Mouse (Mus musculus): ENCODE data around the gene H6pd. TPM values are rescaled to one million over a fixed set of nuclear protein-coding genes. Genes with fewer than 3 reads are reported as not detected.
A peak's percentile ranks its signal among the peaks of the same experiment; 100 is the strongest.

The H6pd gene
- polyA plus RNA-seq, 1 experiment from 2014 or later = 18.5 TPM

DNA sequence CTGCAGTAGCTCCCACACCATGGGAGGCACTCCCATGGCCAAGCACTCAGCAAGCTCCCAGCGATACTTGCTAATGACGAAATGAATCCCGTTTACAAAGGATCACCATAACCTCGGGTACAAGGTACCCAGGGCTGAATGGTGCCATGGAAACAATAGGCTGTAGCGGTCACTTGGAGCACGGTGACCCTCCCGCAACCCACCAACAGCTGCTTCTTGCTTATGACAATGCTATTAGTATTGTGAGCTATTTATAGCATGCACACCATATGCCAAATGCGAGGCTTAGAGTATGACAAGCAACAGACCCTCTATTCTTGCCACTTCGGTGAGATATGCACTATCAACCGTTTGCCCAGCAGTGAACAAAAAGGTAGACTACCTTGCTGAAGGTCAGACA, 3.6 kb downstream of the H6pd start:
- Histone ChIP-seq H3K9ac (no peak overlapping the region), H3K27me3 (no peaks in the 10 kb centered on the region), H3K36me3 (no peaks in the 10 kb centered on the region), H3K4me2 (no peak overlapping the region), H3K27ac (no peak overlapping the region), H3K4me3 (replicated peaks) (no peak overlapping the region), H3K9me3 (replicated peaks) (no peaks in the 10 kb centered on the region), H3K4me1 (peaks cover 70% of the 10 kb centered on the region)
- WGBS = 90% methylated on average over 10 of the region's 10 CpGs
- ATAC-seq (replicated peaks; ENCODE audit: low FRiP score) = no peak

DNA sequence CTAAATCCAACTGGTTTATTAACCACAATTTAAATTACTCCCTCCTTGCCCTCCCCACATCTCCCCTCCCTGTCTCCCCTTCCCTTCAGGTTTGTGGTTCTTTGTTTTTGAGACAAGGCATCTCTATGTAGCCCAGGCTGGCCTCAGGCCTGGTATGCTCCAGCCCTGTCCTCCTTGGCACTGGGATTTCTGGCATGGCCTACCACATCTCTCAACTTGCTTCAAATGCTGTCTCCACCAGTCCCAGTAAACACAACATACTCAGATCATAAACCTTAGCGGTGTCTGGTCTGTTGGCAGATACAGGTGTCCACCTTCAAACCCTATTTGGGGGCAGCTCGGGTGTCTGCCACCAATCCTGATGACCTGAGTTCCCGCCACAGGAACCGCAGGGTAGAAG, 5.2 kb downstream of the H6pd start:
- Histone ChIP-seq H3K4me2 (no peak overlapping the region), H3K9me3 (replicated peaks) (no peaks in the 10 kb centered on the region), H3K9ac (no peak overlapping the region), H3K27ac (peak overlapping the region; percentile 72), H3K4me1 (peaks cover 80% of the 10 kb centered on the region), H3K27me3 (no peaks in the 10 kb centered on the region), H3K36me3 (no peaks in the 10 kb centered on the region), H3K4me3 (replicated peaks) (no peak overlapping the region)
- 39% methylated on average over 4 of the region's 4 CpGs for WGBS
- ATAC-seq (replicated peaks; ENCODE audit: low FRiP score) = no peak

DNA sequence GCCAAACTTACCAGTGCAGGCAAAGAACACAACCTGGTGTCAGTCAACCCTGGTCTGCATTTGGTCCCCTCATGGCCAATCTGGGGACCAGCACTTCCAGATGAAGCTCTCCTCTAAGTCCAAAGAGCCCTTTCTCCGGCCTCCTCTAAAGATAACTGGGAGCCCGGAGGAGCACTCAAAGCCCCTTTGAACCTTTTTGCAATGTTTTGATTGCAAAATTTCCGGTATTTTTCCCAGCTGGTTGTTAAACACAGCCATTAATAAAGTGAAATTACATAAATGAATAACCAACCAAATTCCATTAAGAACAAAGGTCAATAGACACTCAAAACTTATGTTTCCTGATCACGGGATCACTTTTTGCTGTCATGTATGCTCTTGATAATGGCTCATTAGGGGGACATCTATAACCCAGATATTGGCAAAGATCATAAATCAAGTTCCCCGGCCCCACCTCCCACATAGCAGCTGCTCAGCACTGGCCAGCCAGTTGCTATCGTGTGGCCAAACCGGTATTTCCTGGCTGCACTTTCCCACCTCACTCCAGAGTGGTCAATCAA, 5.7 kb downstream of the H6pd start:
- H3K9ac ChIP-seq = no peak overlapping the region
- H3K4me2 ChIP-seq = peak overlapping the region; percentile 5; the same call in 1 of the 2 replicates
- H3K4me3 ChIP-seq (replicated peaks) = no peak overlapping the region
- peaks cover 82% of the 10 kb centered on the region for H3K4me1 ChIP-seq
- H3K27ac ChIP-seq = peak overlapping the region; percentile 72
- H3K36me3 ChIP-seq = no peaks in the 10 kb centered on the region
- ATAC-seq (replicated peaks; ENCODE audit: low FRiP score) = peak; percentile 30; the same call in 1 of the 2 replicates
- H3K9me3 ChIP-seq (replicated peaks) = no peaks in the 10 kb centered on the region
- WGBS = 21% methylated on average over 7 of the region's 7 CpGs
- no peaks in the 10 kb centered on the region for H3K27me3 ChIP-seq

DNA sequence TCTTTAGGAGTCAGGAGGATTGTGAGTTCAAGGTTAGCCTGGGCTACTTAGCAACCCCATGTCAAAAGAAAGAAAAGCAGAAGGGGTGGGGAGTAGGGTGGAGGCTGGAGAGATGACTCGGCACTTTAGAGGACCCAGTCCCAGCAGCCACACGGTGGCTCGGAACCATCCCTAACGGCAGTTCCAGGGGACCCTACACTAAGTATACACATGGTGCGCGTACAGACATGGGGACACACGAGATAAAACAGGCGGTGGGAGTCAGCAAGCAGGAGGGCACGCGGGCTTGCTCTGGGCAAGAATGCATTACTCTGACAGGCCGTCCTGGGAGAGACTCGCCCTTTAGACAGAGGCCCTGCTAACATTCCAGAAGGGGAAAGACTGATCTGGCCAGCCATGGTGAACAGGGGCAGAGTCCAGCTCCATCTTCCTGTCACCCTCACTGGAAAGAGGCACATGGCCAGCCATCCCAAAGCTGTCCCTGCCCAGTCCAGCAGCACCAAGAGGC, 6.7 kb downstream of the H6pd start:
- no peaks in the 10 kb centered on the region for H3K27me3 ChIP-seq
- WGBS = 51% methylated on average over 12 of the region's 12 CpGs
- peak overlapping the region; percentile 31 for H3K4me2 ChIP-seq
- H3K4me1 ChIP-seq = peaks cover 83% of the 10 kb centered on the region
- peak; percentile 15; the same call in 1 of the 2 replicates for ATAC-seq (replicated peaks; ENCODE audit: low FRiP score)
- no peaks in the 10 kb centered on the region for H3K9me3 ChIP-seq (replicated peaks)
- no peak overlapping the region for H3K9ac ChIP-seq
- H3K4me3 ChIP-seq (replicated peaks) = no peak overlapping the region
- no peaks in the 10 kb centered on the region for H3K36me3 ChIP-seq
- H3K27ac ChIP-seq = peak overlapping the region; percentile 72

DNA sequence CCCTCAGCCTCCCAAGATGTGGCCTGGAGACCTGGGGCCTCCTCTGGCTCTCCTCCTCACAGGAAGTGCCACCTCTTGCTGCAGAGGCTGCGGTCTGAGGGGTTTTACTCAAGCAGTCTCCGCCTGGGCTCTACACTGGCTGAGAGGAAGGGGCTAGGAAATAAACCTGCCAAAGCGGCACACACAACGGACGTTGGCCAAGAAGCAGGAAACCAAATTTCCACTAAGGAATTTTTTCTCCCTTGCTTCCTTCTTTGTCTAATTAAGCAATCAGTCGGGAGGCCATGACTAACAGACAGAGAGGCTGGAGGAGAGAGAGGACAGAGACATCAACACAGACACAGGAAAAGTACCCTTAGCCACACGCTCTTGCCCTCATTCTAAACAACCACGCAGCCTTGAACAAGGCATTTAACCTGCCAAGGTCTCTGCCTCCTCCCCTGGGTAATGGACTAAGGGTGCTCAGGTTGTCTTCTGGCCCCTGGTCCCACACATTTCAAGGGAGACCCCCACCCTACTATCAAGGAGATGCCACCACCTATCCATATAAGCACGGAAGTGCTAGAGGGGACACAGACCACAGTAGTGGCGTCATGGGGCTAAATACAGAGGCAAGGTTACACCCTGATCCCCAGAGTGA, 7.5 kb downstream of the H6pd start:
- H3K9ac ChIP-seq = no peak overlapping the region
- no peaks in the 10 kb centered on the region for H3K36me3 ChIP-seq
- peak overlapping the region; percentile 72 for H3K27ac ChIP-seq
- no peaks in the 10 kb centered on the region for H3K27me3 ChIP-seq
- no peaks in the 10 kb centered on the region for H3K9me3 ChIP-seq (replicated peaks)
- WGBS = 46% methylated on average over 10 of the region's 10 CpGs
- ATAC-seq (replicated peaks; ENCODE audit: low FRiP score) = no peak
- H3K4me3 ChIP-seq (replicated peaks) = no peak overlapping the region
- H3K4me1 ChIP-seq = peaks cover 84% of the 10 kb centered on the region
- H3K4me2 ChIP-seq = peak overlapping the region; percentile 25; the same call in 1 of the 2 replicates

DNA sequence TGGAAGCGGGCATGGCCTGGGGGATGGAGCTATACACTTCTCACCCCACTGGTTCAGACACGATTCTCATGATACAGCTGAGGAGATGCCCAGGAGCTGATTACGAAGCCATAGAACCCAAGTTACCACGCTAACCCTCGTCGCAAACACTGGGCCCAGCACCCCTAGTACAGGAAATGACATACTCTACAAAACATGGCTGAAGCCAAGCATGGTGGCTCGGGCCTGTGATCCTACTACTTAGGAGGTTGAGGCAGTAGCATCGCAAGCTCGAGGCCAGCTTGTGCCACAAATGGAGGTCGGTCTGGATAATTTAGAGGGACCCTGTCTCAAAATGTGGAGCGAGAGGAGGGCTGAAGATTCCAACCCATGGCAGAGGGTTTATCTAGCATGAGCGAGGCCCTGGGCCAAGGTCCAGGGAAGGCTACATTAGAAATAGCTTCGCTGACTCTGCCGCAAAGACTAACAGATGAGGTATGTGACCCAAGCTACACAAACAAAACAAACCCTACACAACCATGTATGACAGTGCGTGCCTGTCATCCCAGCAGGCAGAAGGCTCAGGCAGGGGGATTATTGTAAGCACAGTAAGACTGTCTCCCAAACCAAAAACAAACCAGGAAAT, 8.8 kb downstream of the H6pd start:
- H3K9me3 ChIP-seq (replicated peaks) = no peaks in the 10 kb centered on the region
- H3K27me3 ChIP-seq = no peaks in the 10 kb centered on the region
- ATAC-seq (replicated peaks; ENCODE audit: low FRiP score) = no peak
- peaks cover 7% of the 10 kb centered on the region; the same call in 1 of the 2 replicates for H3K36me3 ChIP-seq
- H3K4me3 ChIP-seq (replicated peaks) = no peak overlapping the region
- H3K9ac ChIP-seq = no peak overlapping the region
- H3K27ac ChIP-seq = peak overlapping the region; percentile 72
- peaks cover 87% of the 10 kb centered on the region for H3K4me1 ChIP-seq
- H3K4me2 ChIP-seq = no peak overlapping the region
- 77% methylated on average over 15 of the region's 15 CpGs for WGBS

DNA sequence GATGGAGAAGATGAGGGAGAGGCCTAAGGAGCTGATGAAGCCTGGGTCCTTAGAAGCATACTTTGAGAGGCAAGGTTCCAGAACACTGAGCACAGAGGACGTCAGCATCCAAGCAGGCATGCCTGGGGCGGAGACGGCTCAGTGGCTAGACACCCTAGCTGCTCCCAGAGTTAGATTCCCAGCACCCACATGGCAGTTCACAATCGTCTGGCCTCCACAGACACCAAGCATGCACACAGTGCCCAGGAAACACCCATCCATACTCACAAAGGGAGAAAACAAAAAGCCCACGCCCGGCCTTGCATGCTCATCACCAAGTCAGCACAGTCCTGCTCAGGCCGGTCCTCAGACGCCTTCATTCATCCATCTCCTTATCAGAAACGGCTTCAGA, 9.3 kb downstream of the H6pd start:
- peaks cover 7% of the 10 kb centered on the region; the same call in 1 of the 2 replicates for H3K36me3 ChIP-seq
- no peaks in the 10 kb centered on the region for H3K9me3 ChIP-seq (replicated peaks)
- peak overlapping the region; percentile 72 for H3K27ac ChIP-seq
- H3K9ac ChIP-seq = no peak overlapping the region
- no peaks in the 10 kb centered on the region for H3K27me3 ChIP-seq
- H3K4me3 ChIP-seq (replicated peaks) = no peak overlapping the region
- peaks cover 87% of the 10 kb centered on the region for H3K4me1 ChIP-seq
- WGBS = 72% methylated on average over 9 of the region's 9 CpGs
- no peak overlapping the region for H3K4me2 ChIP-seq
- no peak for ATAC-seq (replicated peaks; ENCODE audit: low FRiP score)

DNA sequence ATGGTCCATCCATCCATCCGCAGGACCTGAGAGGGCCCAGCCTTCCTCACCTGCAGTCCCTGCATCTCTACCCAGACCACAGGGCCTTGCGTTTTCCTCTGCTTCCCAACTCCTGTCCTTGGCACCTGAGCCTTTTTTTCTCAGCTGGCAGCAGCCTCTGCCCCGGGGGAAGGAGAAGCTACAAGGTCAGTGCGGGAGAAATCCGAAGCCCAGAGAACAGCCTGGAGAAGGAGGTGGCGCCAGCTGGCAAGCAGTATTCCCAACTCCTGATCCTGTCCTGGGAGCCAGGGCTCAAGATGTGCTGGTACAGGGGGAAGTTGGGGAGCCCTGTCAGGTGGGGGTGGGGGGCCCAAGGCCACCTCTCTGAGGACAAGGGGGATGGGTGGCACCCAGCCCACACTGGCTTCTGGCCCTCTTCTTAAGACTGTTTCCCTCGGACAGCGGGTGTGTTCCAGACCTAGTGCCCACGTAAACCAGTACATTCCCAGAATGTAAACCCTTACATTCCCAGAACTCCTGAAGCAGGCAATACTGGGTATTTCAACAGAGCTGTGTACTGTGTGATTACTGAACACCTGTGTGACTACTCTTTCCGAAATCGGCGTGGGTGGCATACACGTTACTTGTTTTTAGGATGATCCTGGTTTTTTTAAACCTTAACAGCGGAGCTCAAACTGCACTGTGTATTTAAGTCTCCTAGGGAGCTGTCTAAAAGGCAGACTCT, 9.9 kb downstream of the H6pd start:
- no peaks in the 10 kb centered on the region for H3K9me3 ChIP-seq (replicated peaks)
- peak overlapping the region; percentile 72 for H3K27ac ChIP-seq
- WGBS = 77% methylated on average over 14 of the region's 14 CpGs
- H3K36me3 ChIP-seq = peaks cover 7% of the 10 kb centered on the region; the same call in 1 of the 2 replicates
- no peak overlapping the region for H3K4me2 ChIP-seq
- H3K27me3 ChIP-seq = no peaks in the 10 kb centered on the region
- ATAC-seq (replicated peaks; ENCODE audit: low FRiP score) = no peak
- H3K9ac ChIP-seq = no peak overlapping the region
- no peak overlapping the region for H3K4me3 ChIP-seq (replicated peaks)
- peaks cover 83% of the 10 kb centered on the region for H3K4me1 ChIP-seq

DNA sequence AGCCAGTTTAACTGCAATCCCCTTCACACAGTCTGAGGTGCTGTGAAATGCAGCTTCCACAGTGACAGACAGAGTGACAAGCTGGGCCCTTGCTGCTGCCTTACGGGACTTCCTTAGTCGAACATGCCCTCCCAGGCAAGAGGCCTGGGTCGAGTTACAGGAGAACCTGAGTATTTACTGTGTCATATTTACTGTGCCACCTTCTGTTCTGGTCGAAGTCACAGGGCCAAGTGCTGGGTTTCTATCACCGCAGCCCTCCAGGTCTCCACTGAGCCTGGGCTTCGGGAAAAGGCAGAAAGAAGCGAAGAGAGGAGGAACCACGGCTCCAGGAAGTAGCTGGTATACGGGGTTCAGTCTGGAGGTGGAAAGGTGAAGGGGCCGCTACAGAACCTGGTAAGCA, 10.8 kb downstream of the H6pd start:
- 51% methylated on average over 10 of the region's 10 CpGs for WGBS
- no peak overlapping the region for H3K9ac ChIP-seq
- no peak overlapping the region for H3K4me2 ChIP-seq
- H3K27ac ChIP-seq = no peak overlapping the region; the same call in 1 of the 2 replicates
- no peak overlapping the region for H3K4me3 ChIP-seq (replicated peaks)
- no peak for ATAC-seq (replicated peaks; ENCODE audit: low FRiP score)
- no peaks in the 10 kb centered on the region for H3K27me3 ChIP-seq
- H3K4me1 ChIP-seq = peaks cover 73% of the 10 kb centered on the region
- H3K36me3 ChIP-seq = peaks cover 11% of the 10 kb centered on the region; the same call in 1 of the 2 replicates
- no peaks in the 10 kb centered on the region for H3K9me3 ChIP-seq (replicated peaks)

DNA sequence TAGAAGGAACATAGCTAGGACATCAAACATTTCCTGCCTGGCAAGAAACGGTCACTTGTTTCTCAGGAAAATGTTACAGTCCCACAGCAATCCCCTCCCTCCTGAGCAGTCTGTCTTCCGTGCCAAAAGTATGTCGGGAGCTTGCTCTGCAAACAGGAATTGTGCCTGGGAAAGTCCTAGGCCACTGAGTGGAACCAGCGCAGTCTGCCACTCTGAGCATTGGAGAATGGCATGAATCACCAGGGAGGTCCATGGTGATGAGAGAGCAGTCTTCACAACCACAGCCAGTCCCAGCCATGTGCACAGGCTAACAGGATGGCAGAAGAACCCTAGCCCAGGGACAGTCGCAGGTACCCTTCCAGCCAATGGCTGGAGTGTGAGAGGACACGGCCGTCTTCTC, 12.4 kb downstream of the H6pd start:
- no peak overlapping the region for H3K9ac ChIP-seq
- H3K4me3 ChIP-seq (replicated peaks) = no peak overlapping the region
- no peaks in the 10 kb centered on the region for H3K27me3 ChIP-seq
- peaks cover 69% of the 10 kb centered on the region for H3K4me1 ChIP-seq
- H3K27ac ChIP-seq = no peak overlapping the region
- 66% methylated on average over 7 of the region's 7 CpGs for WGBS
- no peak for ATAC-seq (replicated peaks; ENCODE audit: low FRiP score)
- H3K4me2 ChIP-seq = no peak overlapping the region
- peaks cover 11% of the 10 kb centered on the region; the same call in 1 of the 2 replicates for H3K36me3 ChIP-seq
- H3K9me3 ChIP-seq (replicated peaks) = no peaks in the 10 kb centered on the region

DNA sequence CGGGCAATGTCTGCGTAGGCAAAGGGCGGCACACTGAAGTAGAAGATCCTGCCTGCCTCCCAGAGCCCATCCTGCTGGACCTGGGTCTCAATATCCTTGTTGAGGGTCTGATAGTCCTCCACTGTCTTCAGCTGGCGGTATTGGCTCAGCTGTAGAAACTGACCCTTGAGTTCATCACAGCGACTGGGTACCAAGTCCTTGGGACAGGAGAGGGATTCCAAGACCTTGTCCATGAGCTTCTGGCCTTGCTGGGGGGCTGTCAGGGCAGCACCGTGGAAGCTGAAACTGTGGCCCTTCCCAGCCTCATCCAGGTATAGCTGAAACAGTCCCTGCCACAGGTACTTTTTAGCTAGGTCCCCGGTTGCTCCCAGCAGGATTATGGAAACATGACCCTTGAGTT, 12.9 kb downstream of the H6pd start:
- Histone ChIP-seq H3K9ac (no peak overlapping the region), H3K4me1 (peaks cover 69% of the 10 kb centered on the region)
- no peak for ATAC-seq (replicated peaks; ENCODE audit: low FRiP score)

DNA sequence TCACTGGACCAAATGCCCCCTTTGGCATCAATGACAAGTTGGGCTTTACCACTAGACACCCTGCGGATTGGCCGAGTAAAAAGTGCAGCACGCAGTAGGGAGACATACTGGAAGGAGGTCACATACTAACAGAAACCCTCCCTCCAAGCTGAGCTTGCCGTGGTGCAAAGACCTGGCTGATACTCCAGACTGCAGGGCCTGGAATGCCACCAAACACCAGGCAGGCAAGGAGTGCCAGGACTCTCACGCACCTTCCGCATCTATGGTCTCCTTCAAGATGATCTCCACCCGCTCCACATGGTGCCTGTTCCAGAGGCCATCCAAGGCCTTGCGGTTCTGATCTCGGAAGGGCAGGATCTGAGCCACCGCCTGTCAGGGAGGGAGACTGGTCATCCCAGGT, 14.6 kb downstream of the H6pd start:
- Histone ChIP-seq H3K4me2 (no peak overlapping the region), H3K4me1 (peaks cover 67% of the 10 kb centered on the region), H3K36me3 (peaks cover 11% of the 10 kb centered on the region; the same call in 1 of the 2 replicates), H3K27ac (no peak overlapping the region), H3K4me3 (replicated peaks) (no peak overlapping the region), H3K27me3 (no peaks in the 10 kb centered on the region), H3K9me3 (replicated peaks) (no peaks in the 10 kb centered on the region), H3K9ac (no peak overlapping the region)
- no peak for ATAC-seq (replicated peaks; ENCODE audit: low FRiP score)
- 91% methylated on average over 10 of the region's 10 CpGs for WGBS

More for the DNA sequence above, 12.9 kb downstream of the H6pd start:
- peaks cover 11% of the 10 kb centered on the region; the same call in 1 of the 2 replicates for H3K36me3 ChIP-seq
- no peak overlapping the region for H3K4me3 ChIP-seq (replicated peaks)
- H3K27ac ChIP-seq = no peak overlapping the region
- H3K27me3 ChIP-seq = no peaks in the 10 kb centered on the region
- H3K4me2 ChIP-seq = no peak overlapping the region
- WGBS = 90% methylated on average over 7 of the region's 7 CpGs
- H3K9me3 ChIP-seq (replicated peaks) = no peaks in the 10 kb centered on the region

Measured in kidney, embryonic 15.5 days (tissue).